Mouse (Mus musculus) intestine, postnatal 0 days (tissue): Measurements from ENCODE around the gene Bhlhe23. TPM values are rescaled to one million over a fixed set of nuclear protein-coding genes. Genes with fewer than 3 reads are reported as not detected.

Experiments used
- ATAC-seq: fragments of 200-750 bp; cut with Nextera tagmentation; 2 replicates; pipeline ENCODE4 v1.8.0; 2017; ENCODE audit warnings: mild to moderate bottlenecking, moderate TSS enrichment, moderate library complexity
- H3K27ac ChIP-seq: fragments of 300-500 bp; sonication (generic); 2 replicates; pipeline ENCODE4 v1.5.1; 2014; ENCODE audit warnings: mild to moderate bottlenecking, low read depth, low read length, moderate library complexity
- H3K27me3 ChIP-seq: fragments of 300-500 bp; sonication (generic); replicated peaks from 2 replicates; pipeline ENCODE4 v1.6.1; 2014; ENCODE audit warnings: low read length, mixed read lengths; ENCODE audit not compliant: control insufficient read depth, insufficient read depth
- H3K36me3 ChIP-seq: fragments of 300-500 bp; sonication (generic); 2 replicates; pipeline ENCODE4 v1.6.1; 2014; ENCODE audit warnings: mild to moderate bottlenecking, moderate library complexity; ENCODE audit not compliant: control insufficient read depth, insufficient read depth
- H3K4me1 ChIP-seq: fragments of 300-500 bp; sonication (generic); replicated peaks from 2 replicates; pipeline ENCODE4 v1.6.1; 2014; ENCODE audit warnings: antibody characterized with exemption, low read length, mixed read lengths; ENCODE audit not compliant: control insufficient read depth, insufficient read depth
- H3K4me2 ChIP-seq: fragments of 300-500 bp; sonication (generic); replicated peaks from 2 replicates; pipeline ENCODE4 v1.6.1; 2014; ENCODE audit warnings: low read depth, mild to moderate bottlenecking, moderate library complexity
- H3K4me3 ChIP-seq: fragments of 300-500 bp; sonication (generic); 2 replicates; pipeline ENCODE4 v1.5.1; 2014; ENCODE audit warnings: low read depth, low read length
- H3K9ac ChIP-seq: fragments of 300-500 bp; sonication (generic); 2 replicates; pipeline ENCODE4 v1.6.1; 2014; ENCODE audit warnings: mild to moderate bottlenecking, low read depth, low read length
- H3K9me3 ChIP-seq: fragments of 300-500 bp; sonication (generic); 2 replicates; pipeline ENCODE4 v1.6.1; 2016; ENCODE audit warnings: mixed run types; ENCODE audit not compliant: control insufficient read depth
- CTCF ChIP-seq: sonication (generic); IDR thresholded peaks from 2 replicates; pipeline ENCODE4 v1.5.1; 2016; ENCODE audit warnings: low read depth, mild to moderate bottlenecking, control low read depth, antibody characterized with exemption, moderate library complexity
- WGBS: fragments of 180-500 bp; shearing (Covaris S2); extraction: QIAGEN DNeasy Blood & Tissue Kit; methylation state at CpG from one replicate; pipeline ENCODE4 v1.1.7; 2014; 5-methylcytosine and 5-hydroxymethylcytosine counted together
- polyA plus RNA-seq: library from polyadenylated mRNA; unstranded; fragments of >200 nt; fragmentation: Nextera tagmentation; extraction: Ambion mirVana; gene quantifications from 2 replicates; pipeline ENCODE4 v1.2.1, GENCODE M21; 2015

Bhlhe23 gene
- polyA plus RNA-seq, 1 experiment from 2014 or later: not detected

- no peak for ATAC-seq
- no peaks in the 10 kb centered on the region for H3K4me1 ChIP-seq
- TF ChIP-seq CTCF: peak; percentile 76
- no peak overlapping the region for H3K4me2 ChIP-seq
- no peaks in the 10 kb centered on the region for H3K9me3 ChIP-seq
- H3K4me3 ChIP-seq: no peak overlapping the region
- H3K36me3 ChIP-seq: no peaks in the 10 kb centered on the region
- peaks cover 19% of the 10 kb centered on the region; the same call in 1 of the 2 replicates for H3K27me3 ChIP-seq
- no peak overlapping the region for H3K9ac ChIP-seq
- H3K27ac ChIP-seq: no peak overlapping the region
These were observed 10.0 kb upstream of the Bhlhe23 start for GRCm38 (mm10) chr2:180786732-180787131.

- no peak overlapping the region for H3K4me2 ChIP-seq
- H3K4me3 ChIP-seq: no peak overlapping the region
- no peak overlapping the region for H3K9ac ChIP-seq
- H3K36me3 ChIP-seq: no peaks in the 10 kb centered on the region
- 0% methylated on average over 2 of the region's 2 CpGs for WGBS
- ATAC-seq: no peak
- H3K27me3 ChIP-seq: peaks cover 41% of the 10 kb centered on the region
- no peaks in the 10 kb centered on the region for H3K4me1 ChIP-seq
- TF ChIP-seq CTCF: no peak
- H3K27ac ChIP-seq: no peak overlapping the region
- no peaks in the 10 kb centered on the region for H3K9me3 ChIP-seq
These were observed 3.6 kb upstream of the Bhlhe23 start for GRCm38 (mm10) chr2:180780282-180780681.

- Histone ChIP-seq H3K27ac (no peak overlapping the region), H3K4me2 (no peak overlapping the region), H3K36me3 (no peaks in the 10 kb centered on the region), H3K9ac (no peak overlapping the region), H3K27me3 (peaks cover 49% of the 10 kb centered on the region), H3K9me3 (no peaks in the 10 kb centered on the region), H3K4me3 (no peak overlapping the region), H3K4me1 (no peaks in the 10 kb centered on the region)
- TF ChIP-seq CTCF: peak; percentile 97
- no peak for ATAC-seq
- WGBS: 22% methylated on average over 12 of the region's 12 CpGs
These were observed 2.8 kb upstream of the Bhlhe23 start for GRCm38 (mm10) chr2:180779226-180780104.

- Histone ChIP-seq H3K4me1 (no peaks in the 10 kb centered on the region), H3K27ac (no peak overlapping the region), H3K4me3 (no peak overlapping the region), H3K9ac (no peak overlapping the region), H3K27me3 (peaks cover 65% of the 10 kb centered on the region), H3K4me2 (no peak overlapping the region), H3K36me3 (no peaks in the 10 kb centered on the region), H3K9me3 (no peaks in the 10 kb centered on the region)
- no peak for ATAC-seq
- 7% methylated on average over 15 of the region's 15 CpGs for WGBS
- TF ChIP-seq CTCF: no peak
These were observed 1.1 kb downstream of the Bhlhe23 start for GRCm38 (mm10) chr2:180775641-180776040.

GRCm38 (mm10) chr2:180775223-180775622, 1.5 kb downstream of the Bhlhe23 start:
- WGBS: 8% methylated on average over 12 of the region's 12 CpGs
- ATAC-seq: no peak
- Histone ChIP-seq H3K36me3 (no peaks in the 10 kb centered on the region), H3K9ac (no peak overlapping the region), H3K4me1 (no peaks in the 10 kb centered on the region), H3K9me3 (no peaks in the 10 kb centered on the region), H3K27me3 (peaks cover 65% of the 10 kb centered on the region), H3K4me2 (no peak overlapping the region), H3K27ac (no peak overlapping the region), H3K4me3 (no peak overlapping the region)
- no peak for TF ChIP-seq CTCF

GRCm38 (mm10) chr2:180765713-180766112, 11.0 kb downstream of the Bhlhe23 start:
- H3K9ac ChIP-seq: no peak overlapping the region
- no peak overlapping the region for H3K4me2 ChIP-seq
- no peak overlapping the region for H3K4me3 ChIP-seq
- no peaks in the 10 kb centered on the region for H3K27me3 ChIP-seq
- H3K36me3 ChIP-seq: no peaks in the 10 kb centered on the region
- TF ChIP-seq CTCF: no peak
- no peaks in the 10 kb centered on the region for H3K9me3 ChIP-seq
- H3K4me1 ChIP-seq: no peaks in the 10 kb centered on the region
- no peak overlapping the region for H3K27ac ChIP-seq
- WGBS: 62% methylated on average over 7 of the region's 7 CpGs
- ATAC-seq: no peak
